Mouse (Mus musculus): ENCODE measurements around the gene Olfr310. TPM values are rescaled to one million over a fixed set of nuclear protein-coding genes. Genes with fewer than 3 reads are reported as not detected.

Gene Olfr310
- not detected in 2 replicates for polyA plus RNA-seq (2014; fragmentation: Nextera tagmentation; extraction: Ambion mirVana)

DNA sequence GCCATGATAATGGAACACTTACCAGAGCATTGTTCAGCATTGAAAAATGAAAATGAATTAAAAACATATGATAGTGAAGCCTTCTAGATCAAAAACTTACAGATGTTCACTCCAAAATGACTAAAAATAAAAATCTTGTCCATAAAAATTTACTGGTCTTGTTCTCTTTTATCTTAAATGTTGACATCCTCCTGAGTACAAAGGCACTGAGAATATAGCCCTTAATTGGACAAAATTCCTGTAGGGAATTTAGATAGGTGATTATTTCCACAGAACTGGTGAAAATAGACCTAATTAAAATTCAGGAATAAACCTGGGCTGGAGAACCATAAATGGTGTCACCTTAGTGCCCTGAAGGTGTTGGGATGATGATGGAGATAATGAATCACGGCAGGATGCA is at the start of gene Olfr310:
Olfr310 (minus strand) TSS at position 101 of the 400 bp plus-strand sequence.
- Histone ChIP-seq H3K9me3 (ENCODE audit: control insufficient read depth, low read depth, low read length) (no peaks in the 10 kb centered on the region), H3K36me3 (ENCODE audit: control insufficient read depth, insufficient read depth, low read length) (no peaks in the 10 kb centered on the region), H3K4me1 (ENCODE audit: control insufficient read depth, insufficient read depth, low read length) (no peaks in the 10 kb centered on the region), H3K4me3 (ENCODE audit: low read depth, low read length) (no peak within 1 kb of the TSS), H3K9ac (replicated peaks; ENCODE audit: low read depth, low read length) (no peak within 1 kb of the TSS), H3K27me3 (ENCODE audit: control insufficient read depth, insufficient read depth, low read length) (no peaks in the 10 kb centered on the region), H3K27ac (ENCODE audit: low read length) (no peak within 1 kb of the TSS), H3K4me2 (replicated peaks; ENCODE audit: low read depth, low read length) (no peak within 1 kb of the TSS)
- 64% methylated on average over 1 of the region's 1 CpGs for WGBS
- ATAC-seq (ENCODE audit: insufficient number of reproducible peaks, insufficient read depth, low FRiP score, low read depth): no peak

DNA sequence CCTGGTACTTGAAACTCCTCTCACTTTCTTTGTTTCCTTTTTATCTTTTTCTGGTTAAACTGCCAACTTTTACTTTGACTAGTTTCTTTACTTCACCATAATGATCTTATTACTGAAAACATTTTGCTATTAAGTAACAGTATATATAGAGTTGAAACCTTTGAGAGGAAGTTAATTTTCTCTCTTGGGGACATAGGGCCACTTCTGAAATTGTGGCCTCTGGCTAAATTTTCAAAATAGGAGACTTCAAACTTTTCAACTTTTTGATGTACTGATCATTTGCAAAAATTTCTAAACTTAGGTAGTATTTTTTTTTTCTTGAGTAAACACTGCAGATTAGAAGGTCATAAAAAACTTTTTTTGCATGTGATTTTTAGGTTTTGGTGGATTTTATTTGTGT is 48.6 kb upstream of the Olfr310 start, which contains the start of gene Olfr308:
Olfr308 (minus strand) TSS at position 101 of the 400 bp plus-strand sequence.
- ATAC-seq (ENCODE audit: insufficient number of reproducible peaks, insufficient read depth, low FRiP score, low read depth): no peak
- H3K4me1 ChIP-seq (ENCODE audit: control insufficient read depth, insufficient read depth, low read length): no peaks in the 10 kb centered on the region

DNA sequence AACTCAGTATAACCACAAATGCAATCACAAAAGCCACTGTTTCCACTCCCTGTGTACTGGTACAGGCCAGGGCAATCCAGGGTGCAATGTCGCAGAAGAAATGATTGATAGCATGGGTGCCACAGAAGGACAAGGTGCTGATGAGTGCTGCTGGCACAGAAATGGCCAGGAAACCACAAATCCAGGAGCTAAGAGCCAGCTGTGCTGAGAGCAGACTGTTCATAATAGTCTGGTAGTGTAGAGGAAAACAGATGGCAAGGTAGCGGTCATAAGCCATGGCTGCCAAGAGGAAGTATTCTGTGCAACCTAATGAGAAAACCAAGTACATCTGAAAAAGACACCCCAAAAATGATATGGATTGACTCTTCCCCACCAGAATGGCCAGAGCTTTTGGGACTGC is 44.4 kb upstream of the Olfr310 start:
- H3K27me3 ChIP-seq (ENCODE audit: control insufficient read depth, insufficient read depth, low read length): no peaks in the 10 kb centered on the region
- H3K4me2 ChIP-seq (replicated peaks; ENCODE audit: low read depth, low read length): no peak overlapping the region
- no peaks in the 10 kb centered on the region for H3K4me1 ChIP-seq (ENCODE audit: control insufficient read depth, insufficient read depth, low read length)
- H3K9ac ChIP-seq (replicated peaks; ENCODE audit: low read depth, low read length): no peak overlapping the region
- WGBS: 95% methylated on average over 2 of the region's 2 CpGs
- H3K36me3 ChIP-seq (ENCODE audit: control insufficient read depth, insufficient read depth, low read length): no peaks in the 10 kb centered on the region
- H3K27ac ChIP-seq (ENCODE audit: low read length): no peak overlapping the region
- H3K4me3 ChIP-seq (ENCODE audit: low read depth, low read length): no peak overlapping the region
- no peak for ATAC-seq (ENCODE audit: insufficient number of reproducible peaks, insufficient read depth, low FRiP score, low read depth)
- H3K9me3 ChIP-seq (ENCODE audit: control insufficient read depth, low read depth, low read length): no peaks in the 10 kb centered on the region

More for the DNA sequence above, 48.6 kb upstream of the Olfr310 start, which contains the start of gene Olfr308:
- Histone ChIP-seq H3K4me2 (replicated peaks; ENCODE audit: low read depth, low read length) (no peak within 1 kb of the TSS), H3K9ac (replicated peaks; ENCODE audit: low read depth, low read length) (no peak within 1 kb of the TSS), H3K27ac (ENCODE audit: low read length) (no peak within 1 kb of the TSS), H3K9me3 (ENCODE audit: control insufficient read depth, low read depth, low read length) (no peaks in the 10 kb centered on the region), H3K4me3 (ENCODE audit: low read depth, low read length) (no peak within 1 kb of the TSS), H3K27me3 (ENCODE audit: control insufficient read depth, insufficient read depth, low read length) (no peaks in the 10 kb centered on the region), H3K36me3 (ENCODE audit: control insufficient read depth, insufficient read depth, low read length) (no peaks in the 10 kb centered on the region)

DNA sequence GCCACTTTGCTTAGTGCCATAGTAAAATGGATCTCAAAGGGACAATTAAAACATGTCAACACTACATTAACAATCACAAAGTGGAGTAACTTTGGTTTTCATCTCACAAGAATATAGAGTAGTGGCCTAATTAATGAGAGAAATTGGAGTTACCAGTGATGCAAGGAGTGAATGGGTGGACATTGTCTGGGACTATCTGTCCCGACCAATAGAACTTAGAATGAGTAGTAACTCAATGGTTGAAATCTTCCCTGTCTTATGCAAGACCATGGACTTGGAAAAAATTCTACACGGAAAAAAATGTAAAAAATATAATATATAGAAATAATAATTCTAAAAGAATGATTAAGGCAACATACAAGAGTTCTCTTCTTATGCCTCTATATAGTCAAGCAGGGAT is 36.6 kb upstream of the Olfr310 start, which contains the start of gene Olfr309:
Olfr309 (minus strand) TSS at position 101 of the 400 bp plus-strand sequence.
- Histone ChIP-seq H3K27ac (ENCODE audit: low read length) (no peak within 1 kb of the TSS), H3K4me1 (ENCODE audit: control insufficient read depth, insufficient read depth, low read length) (no peaks in the 10 kb centered on the region), H3K9me3 (ENCODE audit: control insufficient read depth, low read depth, low read length) (no peaks in the 10 kb centered on the region), H3K27me3 (ENCODE audit: control insufficient read depth, insufficient read depth, low read length) (no peaks in the 10 kb centered on the region), H3K4me3 (ENCODE audit: low read depth, low read length) (no peak within 1 kb of the TSS), H3K36me3 (ENCODE audit: control insufficient read depth, insufficient read depth, low read length) (no peaks in the 10 kb centered on the region), H3K4me2 (replicated peaks; ENCODE audit: low read depth, low read length) (no peak within 1 kb of the TSS), H3K9ac (replicated peaks; ENCODE audit: low read depth, low read length) (no peak within 1 kb of the TSS)
- ATAC-seq (ENCODE audit: insufficient number of reproducible peaks, insufficient read depth, low FRiP score, low read depth): no peak
- 72% methylated on average over 2 of the region's 2 CpGs for WGBS

DNA sequence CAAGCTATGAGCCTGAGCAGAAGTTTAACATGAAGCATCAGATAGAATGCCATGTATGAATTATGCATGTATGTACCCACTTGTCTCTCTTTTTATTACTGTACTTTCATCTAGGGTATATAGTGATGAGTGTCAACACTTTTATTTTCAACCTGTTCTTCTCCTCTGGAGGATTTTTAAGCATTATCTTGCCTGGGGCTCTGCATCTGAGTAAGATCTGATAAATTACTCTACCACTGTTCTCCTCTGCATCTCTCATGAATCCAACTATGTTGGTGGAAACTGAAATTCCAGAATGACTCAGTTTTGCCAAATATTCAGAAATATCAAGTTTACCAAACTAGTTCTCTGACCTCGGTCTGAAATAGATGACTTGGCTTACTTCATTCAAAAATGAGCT is 30.8 kb downstream of the Olfr310 start, which contains the start of gene Vmn2r76:
Vmn2r76 (minus strand) TSS at position 101 of the 400 bp plus-strand sequence.
- ATAC-seq (ENCODE audit: insufficient number of reproducible peaks, insufficient read depth, low FRiP score, low read depth): no peak
- Histone ChIP-seq H3K4me2 (replicated peaks; ENCODE audit: low read depth, low read length) (no peak within 1 kb of the TSS), H3K36me3 (ENCODE audit: control insufficient read depth, insufficient read depth, low read length) (no peaks in the 10 kb centered on the region), H3K27me3 (ENCODE audit: control insufficient read depth, insufficient read depth, low read length) (no peaks in the 10 kb centered on the region), H3K9me3 (ENCODE audit: control insufficient read depth, low read depth, low read length) (no peaks in the 10 kb centered on the region), H3K4me1 (ENCODE audit: control insufficient read depth, insufficient read depth, low read length) (no peaks in the 10 kb centered on the region), H3K9ac (replicated peaks; ENCODE audit: low read depth, low read length) (no peak within 1 kb of the TSS), H3K4me3 (ENCODE audit: low read depth, low read length) (no peak within 1 kb of the TSS), H3K27ac (ENCODE audit: low read length) (no peak within 1 kb of the TSS)
- 76% methylated on average over 1 of the region's 1 CpGs for WGBS

Small RNAs within 50 kb of the gene (microRNA-seq; reads per million reads assigned to microRNA genes)
- gene Gm23192: not detected

Other genes with a start within 250 kb of the Olfr310 start
- not detected in 2 replicates for gene Vmn2r75, start 105.4 kb downstream of the Olfr310 start, polyA plus RNA-seq (2014; fragmentation: Nextera tagmentation; extraction: Ambion mirVana)
- gene Vmn2r76, start 30.9 kb downstream of the Olfr310 start, polyA plus RNA-seq (2014; fragmentation: Nextera tagmentation; extraction: Ambion mirVana): not detected in 2 replicates
- gene Olfr309, start 36.5 kb upstream of the Olfr310 start, polyA plus RNA-seq (2014; fragmentation: Nextera tagmentation; extraction: Ambion mirVana): not detected in 2 replicates
- gene Olfr308, start 48.5 kb upstream of the Olfr310 start, polyA plus RNA-seq (2014; fragmentation: Nextera tagmentation; extraction: Ambion mirVana): not detected in 2 replicates
- not detected in 2 replicates for gene Olfr307, start 60.4 kb upstream of the Olfr310 start, polyA plus RNA-seq (2014; fragmentation: Nextera tagmentation; extraction: Ambion mirVana)
- gene Olfr305, start 89.8 kb upstream of the Olfr310 start, polyA plus RNA-seq (2014; fragmentation: Nextera tagmentation; extraction: Ambion mirVana): not detected in 2 replicates
- not detected in 2 replicates for gene Olfr304, start 109.5 kb upstream of the Olfr310 start, polyA plus RNA-seq (2014; fragmentation: Nextera tagmentation; extraction: Ambion mirVana)
- gene Olfr303, start 120.6 kb upstream of the Olfr310 start, polyA plus RNA-seq (2014; fragmentation: Nextera tagmentation; extraction: Ambion mirVana): not detected in 2 replicates
- not detected in 2 replicates for gene Olfr301, start 126.7 kb upstream of the Olfr310 start, polyA plus RNA-seq (2014; fragmentation: Nextera tagmentation; extraction: Ambion mirVana)
- gene Olfr299, start 182.7 kb upstream of the Olfr310 start, polyA plus RNA-seq (2014; fragmentation: Nextera tagmentation; extraction: Ambion mirVana): not detected in 2 replicates
- gene Olfr298, start 215.3 kb upstream of the Olfr310 start, polyA plus RNA-seq (2014; fragmentation: Nextera tagmentation; extraction: Ambion mirVana): not detected in 2 replicates
- gene Olfr297, start 242.8 kb upstream of the Olfr310 start, polyA plus RNA-seq (2014; fragmentation: Nextera tagmentation; extraction: Ambion mirVana): not detected in 2 replicates